Mouse (Mus musculus) lung, embryonic 15.5 days (tissue): ENCODE measurements around the gene Card6. TPM values are rescaled to one million over a fixed set of nuclear protein-coding genes. Genes with fewer than 3 reads are reported as not detected.

ENCODE experiments used
- polyA plus RNA-seq: library from polyadenylated mRNA; unstranded; fragments of >200 nt; fragmentation: Nextera tagmentation; extraction: Ambion mirVana; gene quantifications from 2 replicates; pipeline ENCODE4 v1.2.1, GENCODE M21; 2015

Gene Card6
- polyA plus RNA-seq, 1 experiment from 2014 or later = 2.0 TPM

Other genes starting within 250 kb of the Card6 start
- gene Mroh2b, start 209.8 kb downstream of the Card6 start, polyA plus RNA-seq = not detected in 2 replicates
- 0.12 and 0.15 TPM in 2 replicates for gene C7, start 44.8 kb downstream of the Card6 start, polyA plus RNA-seq
- gene Rpl37, start 8.1 kb upstream of the Card6 start, polyA plus RNA-seq = 469 and 494 TPM in 2 replicates
- 17.7 and 18.4 TPM in 2 replicates for gene Prkaa1, start 35.3 kb upstream of the Card6 start, polyA plus RNA-seq
- gene Ttc33, start 77.0 kb upstream of the Card6 start, polyA plus RNA-seq = 41.6 and 43.5 TPM in 2 replicates
- 1.5 and 2.1 TPM in 2 replicates for gene Ptger4, start 135.6 kb upstream of the Card6 start, polyA plus RNA-seq